Mouse (Mus musculus) myocyte (in vitro differentiated cells): Measurements from ENCODE around the gene Socs4. TPM values are rescaled to one million over a fixed set of nuclear protein-coding genes. Genes with fewer than 3 reads are reported as not detected.
"Not testable (repeated sequence)": the region's sequence is repeated elsewhere in the genome, so short reads cannot be mapped to it uniquely, and the experiment has no call there.

Source experiments
- H3K27me3 ChIP-seq: one replicate; pipeline ENCODE4 v1.6.1; 2011; ENCODE audit not compliant: control insufficient read depth, insufficient read depth, insufficient read length
- H3K36me3 ChIP-seq: one replicate; pipeline ENCODE4 v1.6.1; 2011; ENCODE audit not compliant: control insufficient read depth, insufficient read depth
- H3K4me2 ChIP-seq: one replicate; pipeline ENCODE4 v1.6.1; 2011; ENCODE audit warnings: low read depth, control low read depth
- H3K4me3 ChIP-seq: one replicate; pipeline ENCODE4 v1.5.1; 2011; ENCODE audit warnings: mild to moderate bottlenecking, control low read depth, moderate library complexity
- H3K79me2 ChIP-seq: one replicate; pipeline ENCODE4 v1.6.1; 2011; ENCODE audit not compliant: control insufficient read depth, insufficient read depth
- H3ac ChIP-seq: one replicate; pipeline ENCODE4 v1.6.1; 2011; ENCODE audit not compliant: control insufficient read depth, insufficient read length
- CEBPB ChIP-seq: IDR thresholded peaks from 2 replicates; pipeline ENCODE4 v1.6.1; 2011; ENCODE audit warnings: mild to moderate bottlenecking, moderate library complexity; ENCODE audit not compliant: poor library complexity, insufficient read depth, severe bottlenecking
- E2F4 ChIP-seq: IDR thresholded peaks from one replicate; pipeline ENCODE4 v1.6.1; 2011; ENCODE audit warnings: mild to moderate bottlenecking, control low read depth, moderate library complexity; ENCODE audit not compliant: insufficient read depth
- MAX ChIP-seq: IDR thresholded peaks from one replicate; pipeline ENCODE4 v1.6.1; 2011; ENCODE audit warnings: low read depth, mild to moderate bottlenecking, control low read depth
- MYOD1 ChIP-seq, 3 experiments: IDR thresholded peaks; one replicate each; pipeline ENCODE4 v1.6.1; 2011; ENCODE audit warnings: control low read depth in 2 of 3, low read depth in 2 of 3, mild to moderate bottlenecking in 2 of 3, moderate library complexity in 1 of 3; ENCODE audit not compliant: insufficient read length in 2 of 3, control insufficient read depth in 1 of 3
- MYOG ChIP-seq, 3 experiments: IDR thresholded peaks; one replicate each; pipeline ENCODE4 v1.6.1; 2011; ENCODE audit warnings: control low read depth in 2 of 3, low read depth in 2 of 3, mild to moderate bottlenecking in 2 of 3; ENCODE audit not compliant: insufficient read length in 2 of 3, control insufficient read depth in 1 of 3, insufficient read depth in 1 of 3
- POLR2A ChIP-seq: IDR thresholded peaks from one replicate; pipeline ENCODE4 v1.6.1; 2011; ENCODE audit warnings: low read depth, mild to moderate bottlenecking, control low read depth, moderate library complexity; ENCODE audit not compliant: insufficient read length
- POLR2AphosphoS2 ChIP-seq: IDR thresholded peaks from one replicate; pipeline ENCODE4 v1.6.1; 2011; ENCODE audit warnings: low read depth, control low read depth; ENCODE audit not compliant: insufficient read length
- REST ChIP-seq: IDR thresholded peaks from one replicate; pipeline ENCODE4 v1.6.1; 2011; ENCODE audit warnings: mild to moderate bottlenecking, control low read depth, moderate library complexity; ENCODE audit not compliant: insufficient read depth, insufficient read length
- SRF ChIP-seq: IDR thresholded peaks from one replicate; pipeline ENCODE4 v1.6.1; 2011; ENCODE audit warnings: low read depth; ENCODE audit not compliant: control insufficient read depth, insufficient read length
- TCF12 ChIP-seq: IDR thresholded peaks from one replicate; pipeline ENCODE4 v1.6.1; 2011; ENCODE audit warnings: mild to moderate bottlenecking, control low read depth; ENCODE audit not compliant: poor library complexity, insufficient read depth, severe bottlenecking
- USF1 ChIP-seq: IDR thresholded peaks from one replicate; pipeline ENCODE4 v1.6.1; 2011; ENCODE audit warnings: low read depth, mild to moderate bottlenecking, control low read depth, moderate library complexity
- polyA plus RNA-seq: library from polyadenylated mRNA; unstranded; fragments of >200 nt; fragmentation: generic; extraction: Trizol; gene quantifications from one replicate; pipeline ENCODE4 v1.2.1, GENCODE M21; 2012; ENCODE audit warnings: missing spikeins

The Socs4 gene
- polyA plus RNA-seq, 1 experiment = 2.5 TPM

- Histone ChIP-seq H3K27me3 (no peaks in the 10 kb centered on the region), H3ac (no peak overlapping the region), H3K79me2 (peaks cover 62% of the 10 kb centered on the region), H3K36me3 (peaks cover 22% of the 10 kb centered on the region), H3K4me2 (no peak overlapping the region), H3K4me3 (no peak overlapping the region)
- no peak for TF ChIP-seq MYOG (IDR thresholded peaks at IDR 0.05; ENCODE audit: control insufficient read depth in 1 of 3, insufficient read depth in 1 of 3, insufficient read length in 2 of 3, low read depth in 2 of 3)
- TF ChIP-seq TCF12 = no peak
- no peak for TF ChIP-seq MYOD1 (IDR thresholded peaks at IDR 0.05; ENCODE audit: control insufficient read depth in 1 of 3, insufficient read length in 2 of 3, low read depth in 2 of 3)
These were observed 30.9 kb downstream of the Socs4 start for GRCm38 (mm10) chr14:47307669-47308068.

DNA sequence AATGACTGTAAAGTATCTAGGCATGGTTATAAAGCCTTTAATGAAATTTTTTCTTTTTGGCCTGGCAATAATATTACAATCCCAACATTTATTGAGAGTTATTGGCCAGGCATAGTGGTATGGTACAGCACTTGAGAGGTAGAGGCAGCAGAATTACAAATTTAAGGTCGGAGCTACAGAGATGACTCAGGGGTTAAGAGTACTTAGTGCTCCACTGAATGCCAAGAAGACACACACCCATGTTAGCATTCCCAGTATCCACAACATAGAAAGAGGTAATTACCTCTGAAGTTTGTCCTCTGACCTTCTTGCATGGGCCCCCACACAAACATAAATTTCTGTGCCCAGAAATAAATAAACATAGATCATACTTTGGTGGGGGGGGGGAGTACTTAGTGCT, 32.3 kb downstream of the Socs4 start:
- Histone ChIP-seq H3K79me2 (peaks cover 57% of the 10 kb centered on the region), H3K36me3 (peaks cover 31% of the 10 kb centered on the region), H3K27me3 (no peaks in the 10 kb centered on the region), H3K4me2 (no peak overlapping the region), H3K4me3 (no peak overlapping the region), H3ac (no peak overlapping the region)
- no peak for TF ChIP-seq SRF
- no peak for TF ChIP-seq POLR2A
- no peak for TF ChIP-seq MAX

GRCm38 (mm10) chr14:47310342-47311181, 33.8 kb downstream of the Socs4 start:
- no peak overlapping the region for H3ac ChIP-seq
- peaks cover 56% of the 10 kb centered on the region for H3K79me2 ChIP-seq
- no peak overlapping the region for H3K4me3 ChIP-seq
- no peak overlapping the region for H3K4me2 ChIP-seq
- no peak for TF ChIP-seq MAX
- TF ChIP-seq POLR2AphosphoS2 = peak; percentile 21
- TF ChIP-seq MYOD1 (IDR thresholded peaks at IDR 0.05; ENCODE audit: control insufficient read depth in 1 of 3, insufficient read length in 2 of 3, low read depth in 2 of 3) = peak in 1 of 3 experiments; percentile 1
- peaks cover 43% of the 10 kb centered on the region for H3K36me3 ChIP-seq
- no peaks in the 10 kb centered on the region for H3K27me3 ChIP-seq

- Histone ChIP-seq H3K4me2 (no peak overlapping the region), H3ac (no peak overlapping the region), H3K79me2 (peaks cover 33% of the 10 kb centered on the region), H3K36me3 (peaks cover 40% of the 10 kb centered on the region), H3K4me3 (no peak overlapping the region), H3K27me3 (no peaks in the 10 kb centered on the region)
- TF ChIP-seq E2F4 (no peak), REST (no peak), USF1 (no peak), CEBPB (no peak), POLR2A (no peak), SRF (no peak), MYOG (IDR thresholded peaks at IDR 0.05; ENCODE audit: control insufficient read depth in 1 of 3, insufficient read depth in 1 of 3, insufficient read length in 2 of 3, low read depth in 2 of 3) (no peak)
These were observed 42.6 kb downstream of the Socs4 start for GRCm38 (mm10) chr14:47319362-47319761.

- not testable (repeated sequence) for H3K4me2 ChIP-seq, H3K27me3 ChIP-seq, H3K4me3 ChIP-seq, H3ac ChIP-seq
- H3K79me2 ChIP-seq = peaks cover 11% of the 10 kb centered on the region
- peaks cover 24% of the 10 kb centered on the region for H3K36me3 ChIP-seq
These were observed 44.9 kb downstream of the Socs4 start for GRCm38 (mm10) chr14:47321581-47321980.

DNA sequence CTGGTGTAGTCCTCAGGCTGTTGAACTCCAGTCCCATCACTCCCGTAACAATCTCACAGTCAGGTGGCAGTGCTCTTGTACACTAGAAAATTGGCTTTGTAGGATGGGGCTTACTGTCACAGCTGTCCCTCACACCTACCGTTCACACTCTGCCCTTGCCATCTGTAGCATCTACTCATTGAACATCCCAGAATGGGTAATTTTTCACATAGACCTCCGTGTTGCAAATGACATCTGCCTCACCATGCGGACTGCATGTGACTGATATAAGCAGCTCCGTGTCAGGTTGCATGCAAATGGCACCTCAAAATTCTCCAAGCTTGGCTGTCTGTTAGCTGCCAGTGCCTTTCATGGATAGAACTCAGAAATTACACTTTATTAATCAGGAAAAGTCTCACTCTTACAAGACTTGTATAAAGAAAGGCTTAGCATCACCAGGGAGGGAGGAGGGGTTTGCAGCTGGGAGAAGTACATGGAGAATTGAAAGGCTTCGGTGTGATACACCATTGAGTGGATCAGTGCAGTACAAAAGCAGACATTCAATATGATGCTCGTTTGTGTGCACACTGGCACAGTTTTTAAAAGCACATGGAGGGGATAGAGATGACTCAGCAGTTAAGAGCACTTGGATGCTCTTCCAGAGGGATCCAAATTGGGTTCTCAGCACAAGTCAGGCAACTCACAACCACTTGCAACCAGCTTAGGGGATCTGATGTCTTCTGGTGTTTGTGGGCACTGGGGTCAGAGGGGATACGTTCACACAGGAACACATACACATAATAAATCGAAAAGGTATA, 49.4 kb downstream of the Socs4 start:
- H3K27me3 ChIP-seq = no peaks in the 10 kb centered on the region
- no peak overlapping the region for H3ac ChIP-seq
- TF ChIP-seq TCF12 (no peak), POLR2A (no peak), POLR2AphosphoS2 (no peak), MYOD1 (IDR thresholded peaks at IDR 0.05; ENCODE audit: control insufficient read depth in 1 of 3, insufficient read length in 2 of 3, low read depth in 2 of 3) (no peak)
- H3K36me3 ChIP-seq = peaks cover 5% of the 10 kb centered on the region
- no peak overlapping the region for H3K4me3 ChIP-seq
- H3K4me2 ChIP-seq = no peak overlapping the region
- no peaks in the 10 kb centered on the region for H3K79me2 ChIP-seq
